Mouse (Mus musculus) hematopoietic multipotent progenitor cell, adult 10-12 weeks (in vitro differentiated cells): ENCODE data around the gene Cnih4. TPM values are rescaled to one million over a fixed set of nuclear protein-coding genes. Genes with fewer than 3 reads are reported as not detected.

Experiments
- polyA plus RNA-seq: library from polyadenylated mRNA; stranded (reverse); fragments of >175 nt; gene quantifications from 2 replicates; pipeline ENCODE4 v1.2.3, GENCODE M21; 2012; ENCODE audit warnings: low replicate concordance

Gene Cnih4
- polyA plus RNA-seq: 9.7 and 12.8 TPM in 2 replicates

GRCm38 (mm10) chr1:181143950-181144836 is at the start of gene Cnih4, which contains the start of gene Nvl:
Gene Cnih4, plus strand, starts transcription at chr1:181144693.
Gene Nvl, minus strand, starts transcription at chr1:181144204.

GRCm38 (mm10) chr1:181211920-181212633 is 67.6 kb downstream of the Cnih4 start, which contains the start of gene Wdr26:
Gene Wdr26, minus strand, starts transcription at chr1:181212001.

Other genes starting within 250 kb of the Cnih4 start
- gene Pycr2, start 240.4 kb upstream of the Cnih4 start, polyA plus RNA-seq: 61.5 and 129 TPM in 2 replicates
- gene Lefty1, start 209.7 kb upstream of the Cnih4 start, polyA plus RNA-seq: 5.4 and 12.9 TPM in 2 replicates
- 31.1 and 82.7 TPM in 2 replicates for gene Tmem63a, start 202.3 kb upstream of the Cnih4 start, polyA plus RNA-seq
- gene Ephx1, start 123.8 kb upstream of the Cnih4 start, polyA plus RNA-seq: 23.9 and 26.5 TPM in 2 replicates
- gene 9130409I23Rik, start 93.5 kb upstream of the Cnih4 start, polyA plus RNA-seq: not detected in 2 replicates
- 4.9 and 5.0 TPM in 2 replicates for gene Nvl, start 489 bp upstream of the Cnih4 start, polyA plus RNA-seq
- gene Wdr26, start 67.3 kb downstream of the Cnih4 start, polyA plus RNA-seq: 34.0 and 62.5 TPM in 2 replicates
- not detected in 2 replicates for gene Cnih3, start 207.9 kb downstream of the Cnih4 start, polyA plus RNA-seq